Mouse (Mus musculus) neural tube, embryonic 11.5 days (tissue): ENCODE data around the gene Osm. TPM values are rescaled to one million over a fixed set of nuclear protein-coding genes. Genes with fewer than 3 reads are reported as not detected.

Source experiments
- ATAC-seq: fragments of 200-750 bp; cut with Nextera tagmentation; 2 replicates; pipeline ENCODE4 v1.8.0; 2017; ENCODE audit warnings: moderate number of reproducible peaks, mild to moderate bottlenecking, moderate TSS enrichment, moderate library complexity; ENCODE audit not compliant: insufficient read depth, low FRiP score, low TSS enrichment
- DNase-seq: peaks from one replicate; pipeline ENCODE4 v3.0.0-alpha.2; 2015; ENCODE audit warnings: low spot score
- H3K27ac ChIP-seq: fragments of 300-500 bp; sonication (generic); 2 replicates; pipeline ENCODE4 v1.5.1; 2014; ENCODE audit warnings: low read depth, mild to moderate bottlenecking, low read length
- H3K27me3 ChIP-seq: fragments of 300-500 bp; sonication (generic); 2 replicates; pipeline ENCODE4 v1.6.1; 2014; ENCODE audit warnings: mild to moderate bottlenecking, low read length, mixed read lengths; ENCODE audit not compliant: control insufficient read depth, insufficient read depth
- H3K36me3 ChIP-seq: fragments of 300-500 bp; sonication (generic); 2 replicates; pipeline ENCODE4 v1.6.1; 2014; ENCODE audit warnings: mild to moderate bottlenecking, low read length, moderate library complexity, mixed read lengths; ENCODE audit not compliant: control insufficient read depth, insufficient read depth
- H3K4me1 ChIP-seq: fragments of 300-500 bp; sonication (generic); 2 replicates; pipeline ENCODE4 v1.6.1; 2014; ENCODE audit warnings: low read length, mixed read lengths; ENCODE audit not compliant: control insufficient read depth, insufficient read depth
- H3K4me2 ChIP-seq: fragments of 300-500 bp; sonication (generic); 2 replicates; pipeline ENCODE4 v1.6.1; 2014; ENCODE audit warnings: low read depth, mild to moderate bottlenecking, moderate library complexity
- H3K4me3 ChIP-seq: fragments of 300-500 bp; sonication (generic); 2 replicates; pipeline ENCODE4 v1.5.1; 2014; ENCODE audit warnings: low read depth, low read length
- H3K9ac ChIP-seq: fragments of 300-500 bp; sonication (generic); 2 replicates; pipeline ENCODE4 v1.6.1; 2014; ENCODE audit warnings: mild to moderate bottlenecking, low read length
- H3K9me3 ChIP-seq: fragments of 300-500 bp; sonication (generic); 2 replicates; pipeline ENCODE4 v1.6.1; 2016; ENCODE audit warnings: low read length; ENCODE audit not compliant: control insufficient read depth
- WGBS: fragments of 180-500 bp; shearing (Covaris S2); extraction: QIAGEN DNeasy Blood & Tissue Kit; methylation state at CpG from one replicate; pipeline ENCODE4 v1.1.7; 2014; 5-methylcytosine and 5-hydroxymethylcytosine counted together
- polyA plus RNA-seq: library from polyadenylated mRNA; unstranded; fragments of >200 nt; fragmentation: Nextera tagmentation; extraction: Ambion mirVana; gene quantifications from 2 replicates; pipeline ENCODE4 v1.2.1, GENCODE M21; 2014

Gene Osm
- polyA plus RNA-seq, 1 experiment from 2014 or later: not detected

DNA sequence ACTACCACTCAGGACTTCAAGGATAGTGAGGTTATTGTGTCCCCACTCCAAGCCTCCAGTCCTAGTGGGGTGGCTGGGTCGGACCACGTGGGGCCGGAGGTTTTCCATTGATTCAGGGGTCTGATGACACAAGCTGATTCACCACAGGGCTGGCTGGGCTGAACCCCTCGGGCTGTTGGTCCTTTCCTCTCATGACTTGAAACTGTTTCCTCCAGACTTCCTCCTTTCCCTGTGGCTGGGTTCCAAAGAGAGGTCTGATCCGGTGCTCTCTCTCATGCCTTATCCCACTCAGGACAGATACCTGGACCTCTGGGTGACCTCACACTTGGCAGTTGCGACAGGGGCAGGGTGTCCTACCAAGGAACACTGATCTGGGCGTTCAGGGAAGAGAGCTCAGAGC lies 3.9 kb downstream of the Osm start:
- no peak overlapping the region for H3K27ac ChIP-seq
- no peaks in the 10 kb centered on the region for H3K9me3 ChIP-seq
- no peaks in the 10 kb centered on the region for H3K27me3 ChIP-seq
- H3K4me3 ChIP-seq: no peak overlapping the region
- H3K9ac ChIP-seq: no peak overlapping the region
- H3K4me1 ChIP-seq: no peaks in the 10 kb centered on the region
- 79% methylated on average over 7 of the region's 7 CpGs for WGBS
- ATAC-seq (no peak), DNase-seq (no peak)
- no peaks in the 10 kb centered on the region for H3K36me3 ChIP-seq
- no peak overlapping the region for H3K4me2 ChIP-seq

- no peak overlapping the region for H3K9ac ChIP-seq
- no peaks in the 10 kb centered on the region for H3K36me3 ChIP-seq
- H3K4me2 ChIP-seq: no peak overlapping the region
- ATAC-seq (no peak), DNase-seq (no peak)
- H3K4me1 ChIP-seq: no peaks in the 10 kb centered on the region
- WGBS: 81% methylated on average over 4 of the region's 4 CpGs
- H3K9me3 ChIP-seq: no peaks in the 10 kb centered on the region
- no peak overlapping the region for H3K27ac ChIP-seq
- no peaks in the 10 kb centered on the region for H3K27me3 ChIP-seq
- no peak overlapping the region for H3K4me3 ChIP-seq
Observed at GRCm38 (mm10) chr11:4241180-4241579, 5.0 kb downstream of the Osm start.

GRCm38 (mm10) chr11:4246126-4246525 lies 9.9 kb downstream of the Osm start:
- H3K9me3 ChIP-seq: no peaks in the 10 kb centered on the region
- H3K36me3 ChIP-seq: no peaks in the 10 kb centered on the region
- H3K4me2 ChIP-seq: no peak overlapping the region
- ATAC-seq (no peak), DNase-seq (no peak)
- H3K4me1 ChIP-seq: no peaks in the 10 kb centered on the region
- no peak overlapping the region for H3K9ac ChIP-seq
- no peak overlapping the region for H3K27ac ChIP-seq
- H3K27me3 ChIP-seq: no peaks in the 10 kb centered on the region
- no peak overlapping the region for H3K4me3 ChIP-seq
- WGBS: 70% methylated on average over 6 of the region's 6 CpGs

DNA sequence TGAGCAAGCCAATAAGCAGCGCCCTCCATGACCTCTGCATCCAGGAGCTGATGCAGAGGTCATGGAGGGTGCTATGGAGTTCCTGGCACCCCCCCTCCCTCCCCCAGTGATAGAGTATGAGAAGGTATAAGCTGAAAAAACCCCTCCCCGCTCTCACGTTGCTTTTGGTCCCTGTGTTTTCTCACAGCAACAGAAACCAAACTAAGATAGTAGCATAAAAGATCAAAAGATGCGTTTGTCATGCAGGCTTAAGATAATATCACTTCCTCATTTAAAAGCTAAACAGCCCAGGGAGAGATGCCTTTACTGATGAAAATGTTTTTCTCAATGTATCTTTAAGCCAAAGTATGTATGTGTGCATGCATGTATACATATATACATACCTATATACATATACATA lies 10.4 kb downstream of the Osm start:
- no peaks in the 10 kb centered on the region for H3K9me3 ChIP-seq
- 78% methylated on average over 4 of the region's 4 CpGs for WGBS
- no peaks in the 10 kb centered on the region for H3K27me3 ChIP-seq
- no peak overlapping the region for H3K27ac ChIP-seq
- no peak overlapping the region for H3K4me2 ChIP-seq
- no peak overlapping the region for H3K9ac ChIP-seq
- ATAC-seq (no peak), DNase-seq (no peak)
- no peaks in the 10 kb centered on the region for H3K4me1 ChIP-seq
- H3K36me3 ChIP-seq: no peaks in the 10 kb centered on the region
- H3K4me3 ChIP-seq: no peak overlapping the region

- ATAC-seq (no peak), DNase-seq (no peak)
- H3K27ac ChIP-seq: no peak overlapping the region
- H3K27me3 ChIP-seq: no peaks in the 10 kb centered on the region
- H3K9me3 ChIP-seq: no peaks in the 10 kb centered on the region
- no peak overlapping the region for H3K9ac ChIP-seq
- no peaks in the 10 kb centered on the region for H3K36me3 ChIP-seq
- no peak overlapping the region for H3K4me2 ChIP-seq
- WGBS: 77% methylated on average over 14 of the region's 14 CpGs
- H3K4me3 ChIP-seq: no peak overlapping the region
- H3K4me1 ChIP-seq: no peaks in the 10 kb centered on the region
Observed at GRCm38 (mm10) chr11:4247201-4247959, 11.2 kb downstream of the Osm start.

GRCm38 (mm10) chr11:4249151-4249550 lies 12.9 kb downstream of the Osm start:
- WGBS: 93% methylated on average over 3 of the region's 3 CpGs
- no peak overlapping the region for H3K4me2 ChIP-seq
- ATAC-seq: no peak
- no peak overlapping the region for H3K27ac ChIP-seq
- H3K4me3 ChIP-seq: no peak overlapping the region
- H3K4me1 ChIP-seq: no peaks in the 10 kb centered on the region
- H3K36me3 ChIP-seq: no peaks in the 10 kb centered on the region
- no peak overlapping the region for H3K9ac ChIP-seq
- H3K9me3 ChIP-seq: no peaks in the 10 kb centered on the region
- no peak for DNase-seq
- no peaks in the 10 kb centered on the region for H3K27me3 ChIP-seq

- no peak overlapping the region for H3K27ac ChIP-seq
- ATAC-seq (no peak), DNase-seq (no peak)
- H3K4me1 ChIP-seq: no peaks in the 10 kb centered on the region
- no peaks in the 10 kb centered on the region for H3K36me3 ChIP-seq
- 81% methylated on average over 7 of the region's 7 CpGs for WGBS
- H3K9me3 ChIP-seq: no peaks in the 10 kb centered on the region
- H3K9ac ChIP-seq: no peak overlapping the region
- H3K4me3 ChIP-seq: no peak overlapping the region
- no peaks in the 10 kb centered on the region for H3K27me3 ChIP-seq
- no peak overlapping the region for H3K4me2 ChIP-seq
Observed at GRCm38 (mm10) chr11:4250290-4250689, 14.1 kb downstream of the Osm start.

- H3K4me2 ChIP-seq: no peak overlapping the region
- H3K27ac ChIP-seq: no peak overlapping the region
- no peaks in the 10 kb centered on the region for H3K9me3 ChIP-seq
- H3K4me3 ChIP-seq: no peak overlapping the region
- WGBS: 79% methylated on average over 3 of the region's 3 CpGs
- no peak for ATAC-seq
- no peaks in the 10 kb centered on the region for H3K27me3 ChIP-seq
- no peak overlapping the region for H3K9ac ChIP-seq
- no peak for DNase-seq
- no peaks in the 10 kb centered on the region for H3K4me1 ChIP-seq
- no peaks in the 10 kb centered on the region for H3K36me3 ChIP-seq
Observed at GRCm38 (mm10) chr11:4251376-4251775, 15.2 kb downstream of the Osm start.

- Histone ChIP-seq H3K9me3 (no peaks in the 10 kb centered on the region), H3K4me3 (no peak overlapping the region), H3K36me3 (no peaks in the 10 kb centered on the region), H3K4me2 (no peak overlapping the region), H3K27ac (no peak overlapping the region), H3K27me3 (no peaks in the 10 kb centered on the region), H3K9ac (no peak overlapping the region), H3K4me1 (no peaks in the 10 kb centered on the region)
- 71% methylated on average over 2 of the region's 2 CpGs for WGBS
- ATAC-seq: no peak
- DNase-seq: no peak
Observed at GRCm38 (mm10) chr11:4252886-4253285, 16.7 kb downstream of the Osm start.
